ENCODE assay signal across 8 mouse cellular contexts in the genomic region with DNA sequence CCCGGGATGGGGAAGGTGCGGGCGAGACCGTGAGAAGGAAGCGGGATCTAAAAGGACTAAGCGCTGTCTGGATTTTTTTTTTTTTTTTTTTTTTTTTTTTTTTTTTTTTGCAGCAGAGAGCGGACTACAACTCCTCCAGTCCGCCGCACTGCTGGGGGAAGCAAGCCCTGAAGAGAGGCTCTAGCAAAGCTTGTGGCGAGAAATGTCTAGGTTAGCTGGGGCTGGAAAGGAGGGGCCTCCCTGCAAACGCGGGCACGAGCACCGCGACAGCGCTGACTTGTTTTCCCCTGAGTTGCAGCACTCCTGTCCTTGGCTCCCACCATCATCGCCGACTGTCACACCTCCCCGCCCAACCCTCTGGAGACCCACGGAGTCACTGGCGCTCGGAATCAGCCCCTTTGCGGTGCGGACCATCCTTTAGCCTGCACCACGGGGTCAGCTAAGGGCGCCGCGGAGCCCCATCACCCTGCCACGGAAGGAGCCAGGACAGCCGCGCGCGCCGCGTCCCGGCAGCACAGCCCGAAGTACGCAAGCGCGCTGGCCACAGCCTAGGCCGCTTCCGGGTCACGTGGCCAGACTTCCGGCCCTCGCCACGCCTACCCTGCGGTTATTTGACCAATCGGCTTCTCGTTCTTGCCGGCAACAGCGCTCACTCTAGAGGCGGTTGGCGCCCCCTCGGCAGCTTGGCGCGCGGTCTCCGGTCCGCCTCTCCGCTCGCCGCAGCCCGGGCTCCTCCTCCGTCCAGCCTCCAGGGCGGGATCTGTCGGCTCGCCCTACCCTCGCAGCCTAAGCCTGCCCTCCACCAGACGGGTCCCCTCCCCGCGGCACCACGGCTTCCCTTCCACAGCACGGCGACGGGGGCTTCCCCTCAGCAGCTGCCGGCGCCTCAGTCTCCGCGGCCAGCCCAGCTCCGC. TPM values are rescaled to one million over a fixed set of nuclear protein-coding genes. Genes with fewer than 3 reads are reported as not detected.
DNase-seq lines count a peak whose midpoint lies in the region; ATAC-seq and TF ChIP-seq lines count a peak whose summit lies in the region.

Gene Ap1s2, plus strand, starts transcription at position 681 of the 914 bp plus-strand sequence.

- no peaks in the 10 kb centered on the region for H3K79me2 ChIP-seq in heart, adult 2 months (replicated peaks; ENCODE audit: control insufficient read depth, insufficient read depth, low read length)

- no peaks in the 10 kb centered on the region for H3K4me1 ChIP-seq in embryonic facial prominence, embryonic 14.5 days (ENCODE audit: control insufficient read depth, insufficient read depth, low read length)
- H3K4me1 ChIP-seq in heart, adult 2 months (ENCODE audit: control insufficient read depth, insufficient read depth, low read length) = no peaks in the 10 kb centered on the region
- H3K4me1 ChIP-seq in limb, embryonic 13.5 days = no peaks in the 10 kb centered on the region
- no peaks in the 10 kb centered on the region for H3K4me1 ChIP-seq in midbrain, embryonic 16.5 days (ENCODE audit: control insufficient read depth, insufficient read depth, low read length)

- peak; percentile 100 for ATAC-seq in embryonic facial prominence, embryonic 14.5 days (ENCODE audit: low read depth)
- peak; percentile 99 for ATAC-seq in limb, embryonic 13.5 days (ENCODE audit: low FRiP score, low read depth)
- peak; percentile 100 for ATAC-seq in midbrain, embryonic 16.5 days

- TF ChIP-seq EP300 in heart, adult 2 months (IDR thresholded peaks at IDR 0.05; ENCODE audit: insufficient read depth, low read depth, low read length) = no peak

- WGBS in embryonic facial prominence, embryonic 14.5 days = 12% methylated on average over 47 of the region's 80 CpGs
- 18% methylated on average over 64 of the region's 80 CpGs for WGBS in heart, adult 2 months
- 14% methylated on average over 74 of the region's 80 CpGs for WGBS in limb, embryonic 13.5 days
- 16% methylated on average over 60 of the region's 80 CpGs for WGBS in midbrain, embryonic 16.5 days

- peak within 1 kb of the TSS; percentile 58 for H3K4me2 ChIP-seq in embryonic facial prominence, embryonic 14.5 days (ENCODE audit: low read depth, low read length)
- peak within 1 kb of the TSS; percentile 62 for H3K4me2 ChIP-seq in limb, embryonic 13.5 days (replicated peaks)
- H3K4me2 ChIP-seq in midbrain, embryonic 16.5 days (ENCODE audit: low read length) = peak within 1 kb of the TSS; percentile 57

- TF ChIP-seq CTCF in heart, adult 2 months (IDR thresholded peaks at IDR 0.05) = peak; percentile 42

- TF ChIP-seq POLR2A in heart, adult 2 months (IDR thresholded peaks at IDR 0.05; ENCODE audit: insufficient read depth, low read depth, low read length) = peak; percentile 76

- H3K27ac ChIP-seq in embryonic facial prominence, embryonic 14.5 days (replicated peaks; ENCODE audit: low read depth, low read length) = peak within 1 kb of the TSS; percentile 70
- peak within 1 kb of the TSS; percentile 71 for H3K27ac ChIP-seq in heart, adult 2 months
- peak within 1 kb of the TSS; percentile 82 for H3K27ac ChIP-seq in limb, embryonic 13.5 days
- H3K27ac ChIP-seq in midbrain, embryonic 16.5 days (ENCODE audit: low read length) = peak within 1 kb of the TSS; percentile 92

- peak within 1 kb of the TSS; percentile 60 for H3K4me3 ChIP-seq in embryonic facial prominence, embryonic 14.5 days (ENCODE audit: low read depth, low read length)
- peak within 1 kb of the TSS; percentile 69 for H3K4me3 ChIP-seq in heart, adult 2 months
- peak within 1 kb of the TSS; percentile 63 for H3K4me3 ChIP-seq in limb, embryonic 13.5 days
- H3K4me3 ChIP-seq in midbrain, embryonic 16.5 days (ENCODE audit: low read depth, low read length) = peak within 1 kb of the TSS; percentile 62

- H3K36me3 ChIP-seq in embryonic facial prominence, embryonic 14.5 days (ENCODE audit: control insufficient read depth, insufficient read depth, low read length) = no peaks in the 10 kb centered on the region
- H3K36me3 ChIP-seq in heart, adult 2 months (ENCODE audit: control insufficient read depth, insufficient read depth, low read length) = no peaks in the 10 kb centered on the region
- H3K36me3 ChIP-seq in limb, embryonic 13.5 days = no peaks in the 10 kb centered on the region
- H3K36me3 ChIP-seq in midbrain, embryonic 16.5 days (ENCODE audit: control insufficient read depth, insufficient read depth, low read length) = no peaks in the 10 kb centered on the region

- no peaks in the 10 kb centered on the region for H3K9me3 ChIP-seq in embryonic facial prominence, embryonic 14.5 days (ENCODE audit: control insufficient read depth, low read length)
- no peaks in the 10 kb centered on the region for H3K9me3 ChIP-seq in limb, embryonic 13.5 days
- H3K9me3 ChIP-seq in midbrain, embryonic 16.5 days (replicated peaks; ENCODE audit: control insufficient read depth, low read length, poor library complexity, severe bottlenecking) = no peaks in the 10 kb centered on the region

- H3K27me3 ChIP-seq in embryonic facial prominence, embryonic 14.5 days (replicated peaks; ENCODE audit: control insufficient read depth, insufficient read depth, low read length) = 0 out of 2 replicates have a peak, but pooled peaks cover 7% of the 10 kb centered on the region
- H3K27me3 ChIP-seq in heart, adult 2 months (ENCODE audit: control insufficient read depth, insufficient read depth, low read length) = no peaks in the 10 kb centered on the region
- peaks cover 14% of the 10 kb centered on the region; the same call in 1 of the 2 replicates for H3K27me3 ChIP-seq in limb, embryonic 13.5 days
- no peaks in the 10 kb centered on the region; the same call in 1 of the 2 replicates for H3K27me3 ChIP-seq in midbrain, embryonic 16.5 days (ENCODE audit: control insufficient read depth, insufficient read depth, low read depth, low read length)

- peak; percentile 91 for DNase-seq in 3T3-L1 (ENCODE audit: low read depth, low spot score)
- peak; percentile 54 to 74 for DNase-seq in adrenal gland, postnatal 4 days (ENCODE audit: low spot score in 2 of 2)
- peak; percentile 97 for DNase-seq in embryonic facial prominence, embryonic 14.5 days (ENCODE audit: low spot score)
- peak; percentile 94 to 97 for DNase-seq in heart, adult 2 months
- peak; percentile 94 to 95 for DNase-seq in kidney, adult 8-10 months
- DNase-seq in spleen, postnatal 10 days (ENCODE audit: low spot score in 2 of 2) = peak; percentile 82 to 94

- intact Hi-C loops in heart, adult 2 months (cut with DNase I) = loop anchor here (1.0 to 5.0 kb wide), 3 partner anchors 50 to 169 kb away; partner anchors contain the start of genes Siah1b and Zrsr2

- peak within 1 kb of the TSS; percentile 70 for H3K9ac ChIP-seq in embryonic facial prominence, embryonic 14.5 days (ENCODE audit: low read depth, low read length)
- peak within 1 kb of the TSS; percentile 78 for H3K9ac ChIP-seq in heart, adult 2 months (ENCODE audit: low read depth, low read length)
- peak within 1 kb of the TSS; percentile 72 for H3K9ac ChIP-seq in limb, embryonic 13.5 days
- peak within 1 kb of the TSS; percentile 68 for H3K9ac ChIP-seq in midbrain, embryonic 16.5 days (ENCODE audit: low read depth, low read length)

RNA-seq across cellular contexts. Expression of gene Ap1s2, which starts in this region (rescaled TPM):
- 10 to 100 TPM; 21.6 to 23.5 TPM for total RNA-seq in adrenal gland, postnatal 4 days (2021)
- polyA plus RNA-seq in embryonic facial prominence, embryonic 14.5 days (2014; fragmentation: Nextera tagmentation; extraction: Ambion mirVana) = 32.6 and 38.1 TPM in 2 replicates
- 10 to 100 TPM; 21.5 to 26.2 TPM for total RNA-seq in heart, adult 2 months (2021)
- 8.0 and 10.1 TPM in 2 replicates for polyA plus RNA-seq in heart, adult 2 months (2012; rRNA removed)
- polyA plus RNA-seq in limb, embryonic 13.5 days (2015; fragmentation: Nextera tagmentation; extraction: Ambion mirVana) = 29.2 and 30.5 TPM in 2 replicates
- polyA plus RNA-seq in midbrain, embryonic 16.5 days (2015; fragmentation: Nextera tagmentation; extraction: Ambion mirVana) = 120 and 133 TPM in 2 replicates

Comparison
In these comparisons a context has a peak if more than half of its experiments do, and no peak if none do; other contexts are left out.
1. Peak in every context shown above with its lines: DNase-seq, ATAC-seq, H3K4me3 ChIP-seq and H3K27ac ChIP-seq.